Mouse (Mus musculus) ES-Bruce4 (cell line): ENCODE results near the gene Pcx.

ENCODE experiments used
- CTCF ChIP-seq: IDR thresholded peaks from one replicate; pipeline ENCODE4 v1.8.1; 2011; ENCODE audit warnings: low read depth, low read length
- EP300 ChIP-seq: IDR thresholded peaks from 2 replicates; pipeline ENCODE4 v1.6.1; 2011; ENCODE audit warnings: low read depth, low read length; ENCODE audit not compliant: insufficient read depth

GRCm38 (mm10) chr19:4619461-4619860, 109.2 kb downstream of the Pcx start:
- TF ChIP-seq CTCF: no peak
- no peak for TF ChIP-seq EP300
